Mouse (Mus musculus): Measurements from ENCODE around the gene Itm2c. TPM values are rescaled to one million over a fixed set of nuclear protein-coding genes. Genes with fewer than 3 reads are reported as not detected.
A peak's percentile ranks its signal among the peaks of the same experiment; 100 is the strongest.

Gene Itm2c
- polyA plus RNA-seq, 1 experiment from 2014 or later = 86.1 TPM

- Histone ChIP-seq H3K9me3 (ENCODE audit: control insufficient read depth, low read length) (no peaks in the 10 kb centered on the region), H3K36me3 (ENCODE audit: control insufficient read depth, insufficient read depth, low read length) (no peaks in the 10 kb centered on the region), H3K4me3 (ENCODE audit: low read depth, low read length) (no peak overlapping the region), H3K4me1 (replicated peaks; ENCODE audit: control insufficient read depth, insufficient read depth, low read length) (no peaks in the 10 kb centered on the region), H3K27me3 (ENCODE audit: control insufficient read depth, insufficient read depth, low read length) (no peaks in the 10 kb centered on the region), H3K9ac (ENCODE audit: low read depth, low read length) (no peak overlapping the region), H3K4me2 (replicated peaks; ENCODE audit: low read depth, low read length) (no peak overlapping the region), H3K27ac (ENCODE audit: low read depth, low read length) (no peak overlapping the region)
- 76% methylated on average over 5 of the region's 5 CpGs for WGBS
- no peak for DNase-seq (ENCODE audit: low spot score)
- ATAC-seq (ENCODE audit: low FRiP score) = no peak
Measured at GRCm38 (mm10) chr1:85922865-85923211, 28.8 kb downstream of the Itm2c start.

- Histone ChIP-seq H3K9ac (ENCODE audit: low read depth, low read length) (no peak overlapping the region), H3K4me1 (replicated peaks; ENCODE audit: control insufficient read depth, insufficient read depth, low read length) (peaks cover 4% of the 10 kb centered on the region; the same call in 1 of the 2 replicates), H3K27me3 (ENCODE audit: control insufficient read depth, insufficient read depth, low read length) (no peaks in the 10 kb centered on the region), H3K9me3 (ENCODE audit: control insufficient read depth, low read length) (no peaks in the 10 kb centered on the region), H3K36me3 (ENCODE audit: control insufficient read depth, insufficient read depth, low read length) (no peaks in the 10 kb centered on the region), H3K27ac (ENCODE audit: low read depth, low read length) (no peak overlapping the region), H3K4me3 (ENCODE audit: low read depth, low read length) (no peak overlapping the region), H3K4me2 (replicated peaks; ENCODE audit: low read depth, low read length) (no peak overlapping the region; the same call in 1 of the 2 replicates)
- no peak for DNase-seq (ENCODE audit: low spot score)
- WGBS = 78% methylated on average over 5 of the region's 5 CpGs
- no peak for ATAC-seq (ENCODE audit: low FRiP score)
Measured at GRCm38 (mm10) chr1:85925183-85925582, 31.1 kb downstream of the Itm2c start.

DNA sequence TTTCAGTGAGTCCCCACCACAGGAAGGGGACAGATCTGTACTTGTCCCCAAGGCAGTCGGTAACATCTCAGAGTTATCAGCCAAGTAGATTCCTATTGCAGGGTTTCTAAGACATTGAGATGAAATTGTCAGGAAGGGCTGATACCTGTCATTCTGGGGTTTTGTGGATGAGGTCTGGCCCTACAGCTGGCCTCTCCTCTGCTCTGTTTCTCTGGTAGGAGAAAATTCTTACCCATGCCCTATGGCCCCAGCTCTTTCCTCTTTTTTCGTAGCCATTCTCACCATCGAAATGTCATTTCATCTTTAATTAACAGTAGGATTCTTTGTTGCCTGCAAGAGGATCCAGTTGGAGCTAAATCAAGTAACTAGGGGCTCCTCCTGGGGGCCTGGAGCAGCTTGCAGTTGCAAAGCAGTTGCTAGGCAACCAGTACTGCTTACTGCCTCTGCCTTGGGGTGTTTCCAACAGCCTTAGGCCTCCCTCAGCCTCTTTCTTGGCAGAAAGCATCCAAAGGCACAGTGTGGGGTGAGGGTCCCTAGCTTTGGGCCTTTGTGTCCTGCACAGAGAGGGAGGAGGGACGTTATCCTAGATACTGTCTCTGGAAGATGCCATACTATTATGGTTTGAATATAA lies 34.1 kb downstream of the Itm2c start, which contains the start of gene 4933407L21Rik:
TSS of gene 4933407L21Rik (plus strand) at position 427 of the 631 bp plus-strand sequence.
- Histone ChIP-seq H3K4me1 (replicated peaks; ENCODE audit: control insufficient read depth, insufficient read depth, low read length) (peaks cover 4% of the 10 kb centered on the region), H3K4me2 (replicated peaks; ENCODE audit: low read depth, low read length) (no peak within 1 kb of the TSS), H3K36me3 (ENCODE audit: control insufficient read depth, insufficient read depth, low read length) (no peaks in the 10 kb centered on the region), H3K4me3 (ENCODE audit: low read depth, low read length) (no peak within 1 kb of the TSS), H3K9ac (ENCODE audit: low read depth, low read length) (no peak within 1 kb of the TSS), H3K9me3 (ENCODE audit: control insufficient read depth, low read length) (no peaks in the 10 kb centered on the region), H3K27me3 (ENCODE audit: control insufficient read depth, insufficient read depth, low read length) (no peaks in the 10 kb centered on the region), H3K27ac (ENCODE audit: low read depth, low read length) (peak within 1 kb of the TSS; percentile 44; the same call in 1 of the 2 replicates)
- ATAC-seq (ENCODE audit: low FRiP score) (peak; percentile 86), DNase-seq (ENCODE audit: low spot score) (peak; percentile 62)
- 41% methylated on average over 4 of the region's 4 CpGs for WGBS

DNA sequence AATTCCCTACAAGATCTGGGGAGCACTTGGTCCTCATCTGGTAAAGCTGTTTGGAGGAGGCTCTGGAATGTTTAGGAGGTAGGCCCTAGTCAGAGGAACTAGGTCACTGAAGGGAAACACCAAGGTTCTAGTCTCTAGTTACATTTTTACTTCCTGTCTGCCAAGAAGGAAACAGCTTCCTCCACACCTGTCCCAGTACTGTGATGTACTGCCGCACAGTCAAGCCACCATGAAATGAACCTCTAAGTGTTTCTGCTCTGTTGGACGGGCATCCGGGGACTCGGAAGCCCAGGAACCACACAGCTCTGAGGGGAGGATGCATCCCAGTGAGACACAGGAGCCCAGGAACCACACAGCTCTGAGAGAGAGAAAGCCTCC lies 34.6 kb downstream of the Itm2c start:
- ATAC-seq (ENCODE audit: low FRiP score) = no peak
- Histone ChIP-seq H3K4me1 (replicated peaks; ENCODE audit: control insufficient read depth, insufficient read depth, low read length) (peaks cover 8% of the 10 kb centered on the region), H3K4me3 (ENCODE audit: low read depth, low read length) (no peak overlapping the region), H3K9ac (ENCODE audit: low read depth, low read length) (no peak overlapping the region), H3K27me3 (ENCODE audit: control insufficient read depth, insufficient read depth, low read length) (no peaks in the 10 kb centered on the region), H3K4me2 (replicated peaks; ENCODE audit: low read depth, low read length) (no peak overlapping the region), H3K9me3 (ENCODE audit: control insufficient read depth, low read length) (no peaks in the 10 kb centered on the region), H3K36me3 (ENCODE audit: control insufficient read depth, insufficient read depth, low read length) (no peaks in the 10 kb centered on the region), H3K27ac (ENCODE audit: low read depth, low read length) (peak overlapping the region; percentile 44; the same call in 1 of the 2 replicates)
- 67% methylated on average over 4 of the region's 4 CpGs for WGBS
- DNase-seq (ENCODE audit: low spot score) = no peak

GRCm38 (mm10) chr1:85929406-85929805 lies 35.3 kb downstream of the Itm2c start:
- Histone ChIP-seq H3K4me3 (ENCODE audit: low read depth, low read length) (no peak overlapping the region), H3K4me1 (replicated peaks; ENCODE audit: control insufficient read depth, insufficient read depth, low read length) (peaks cover 11% of the 10 kb centered on the region), H3K9ac (ENCODE audit: low read depth, low read length) (no peak overlapping the region), H3K27ac (ENCODE audit: low read depth, low read length) (no peak overlapping the region), H3K9me3 (ENCODE audit: control insufficient read depth, low read length) (no peaks in the 10 kb centered on the region), H3K36me3 (ENCODE audit: control insufficient read depth, insufficient read depth, low read length) (no peaks in the 10 kb centered on the region), H3K27me3 (ENCODE audit: control insufficient read depth, insufficient read depth, low read length) (no peaks in the 10 kb centered on the region), H3K4me2 (replicated peaks; ENCODE audit: low read depth, low read length) (no peak overlapping the region)
- DNase-seq (ENCODE audit: low spot score) (no peak), ATAC-seq (ENCODE audit: low FRiP score) (no peak)
- 92% methylated on average over 6 of the region's 6 CpGs for WGBS

GRCm38 (mm10) chr1:85931170-85931569 lies 37.1 kb downstream of the Itm2c start:
- no peak overlapping the region for H3K9ac ChIP-seq (ENCODE audit: low read depth, low read length)
- no peak overlapping the region for H3K27ac ChIP-seq (ENCODE audit: low read depth, low read length)
- WGBS = 84% methylated on average over 5 of the region's 5 CpGs
- H3K27me3 ChIP-seq (ENCODE audit: control insufficient read depth, insufficient read depth, low read length) = no peaks in the 10 kb centered on the region
- H3K4me1 ChIP-seq (replicated peaks; ENCODE audit: control insufficient read depth, insufficient read depth, low read length) = peaks cover 11% of the 10 kb centered on the region
- ATAC-seq (ENCODE audit: low FRiP score) = no peak
- no peak overlapping the region for H3K4me3 ChIP-seq (ENCODE audit: low read depth, low read length)
- H3K36me3 ChIP-seq (ENCODE audit: control insufficient read depth, insufficient read depth, low read length) = no peaks in the 10 kb centered on the region
- DNase-seq (ENCODE audit: low spot score) = no peak
- H3K9me3 ChIP-seq (ENCODE audit: control insufficient read depth, low read length) = no peaks in the 10 kb centered on the region
- no peak overlapping the region for H3K4me2 ChIP-seq (replicated peaks; ENCODE audit: low read depth, low read length)

GRCm38 (mm10) chr1:85933226-85933625 lies 39.1 kb downstream of the Itm2c start:
- no peaks in the 10 kb centered on the region for H3K27me3 ChIP-seq (ENCODE audit: control insufficient read depth, insufficient read depth, low read length)
- H3K27ac ChIP-seq (ENCODE audit: low read depth, low read length) = peak overlapping the region; percentile 25; the same call in 1 of the 2 replicates
- WGBS = 17% methylated on average over 7 of the region's 7 CpGs
- peak; percentile 43; the same call in 1 of the 2 replicates for ATAC-seq (ENCODE audit: low FRiP score)
- peaks cover 10% of the 10 kb centered on the region for H3K4me1 ChIP-seq (replicated peaks; ENCODE audit: control insufficient read depth, insufficient read depth, low read length)
- H3K9ac ChIP-seq (ENCODE audit: low read depth, low read length) = no peak overlapping the region
- DNase-seq (ENCODE audit: low spot score) = no peak
- peak overlapping the region; percentile 28 for H3K4me2 ChIP-seq (replicated peaks; ENCODE audit: low read depth, low read length)
- no peak overlapping the region for H3K4me3 ChIP-seq (ENCODE audit: low read depth, low read length)
- no peaks in the 10 kb centered on the region for H3K9me3 ChIP-seq (ENCODE audit: control insufficient read depth, low read length)
- no peaks in the 10 kb centered on the region for H3K36me3 ChIP-seq (ENCODE audit: control insufficient read depth, insufficient read depth, low read length)

DNA sequence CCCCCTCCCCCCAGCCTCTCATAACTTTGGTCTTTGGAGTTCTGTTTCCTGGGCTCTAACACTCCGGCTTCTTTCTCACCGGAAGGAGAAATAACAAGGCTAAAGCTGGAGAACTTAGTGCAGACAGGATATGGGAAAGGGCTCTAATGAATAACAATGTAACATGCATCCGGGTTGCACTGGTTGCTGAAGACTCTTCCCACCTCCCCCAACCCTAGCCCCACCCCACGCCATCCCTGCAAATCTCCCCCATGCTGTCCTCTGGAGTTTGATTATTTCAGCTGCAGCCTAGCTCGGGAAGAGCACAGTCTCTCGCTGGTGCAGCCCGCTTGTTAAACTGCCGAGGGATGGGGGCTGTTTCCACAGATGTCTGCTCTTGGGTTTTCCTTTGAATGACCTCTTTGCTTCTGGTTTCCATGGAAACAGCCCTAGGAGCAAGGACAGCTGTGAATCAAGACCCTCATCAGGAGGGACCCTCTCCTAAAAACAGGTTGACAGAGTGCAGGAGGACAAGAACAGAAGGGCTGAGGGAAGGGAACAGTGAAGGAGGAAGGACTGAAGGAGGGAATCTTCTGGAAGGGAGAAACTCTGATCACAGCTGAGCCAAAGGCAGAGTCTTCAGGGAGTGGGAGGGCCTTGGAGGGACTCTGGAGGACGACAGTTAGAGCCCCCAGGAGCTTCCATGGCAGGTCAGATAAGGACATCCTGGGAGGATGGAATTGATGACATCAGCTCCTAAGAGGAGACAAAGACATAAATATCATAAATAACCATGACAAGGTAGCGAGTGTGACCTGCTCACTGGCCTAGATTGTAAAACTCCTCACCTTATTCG lies 39.8 kb downstream of the Itm2c start:
- WGBS = 12% methylated on average over 11 of the region's 11 CpGs
- Histone ChIP-seq H3K9me3 (ENCODE audit: control insufficient read depth, low read length) (no peaks in the 10 kb centered on the region), H3K4me2 (replicated peaks; ENCODE audit: low read depth, low read length) (peak overlapping the region; percentile 28), H3K27ac (ENCODE audit: low read depth, low read length) (peak overlapping the region; percentile 25), H3K4me3 (ENCODE audit: low read depth, low read length) (no peak overlapping the region), H3K4me1 (replicated peaks; ENCODE audit: control insufficient read depth, insufficient read depth, low read length) (peaks cover 7% of the 10 kb centered on the region), H3K9ac (ENCODE audit: low read depth, low read length) (0 out of 2 replicates have a peak overlapping the region, but pooled peaks have one; percentile 23), H3K27me3 (ENCODE audit: control insufficient read depth, insufficient read depth, low read length) (no peaks in the 10 kb centered on the region), H3K36me3 (ENCODE audit: control insufficient read depth, insufficient read depth, low read length) (no peaks in the 10 kb centered on the region)
- ATAC-seq (ENCODE audit: low FRiP score) (peak; percentile 64), DNase-seq (ENCODE audit: low spot score) (peak; percentile 53)

All from hindbrain, embryonic 11.5 days (tissue).